Mouse (Mus musculus) hindbrain, embryonic 10.5 days (tissue): Measurements from ENCODE around the gene Gm20518. TPM values are rescaled to one million over a fixed set of nuclear protein-coding genes. Genes with fewer than 3 reads are reported as not detected.
A peak's percentile ranks its signal among the peaks of the same experiment; 100 is the strongest.

Experiments
- DNase-seq: peaks from one replicate; pipeline ENCODE4 v3.0.0-alpha.2; 2017; ENCODE audit warnings: low spot score
- H3K27ac ChIP-seq: fragments of 300-500 bp; sonication (generic); 2 replicates; pipeline ENCODE4 v1.5.1; 2016; ENCODE audit warnings: mild to moderate bottlenecking, moderate library complexity
- H3K27me3 ChIP-seq: fragments of 300-500 bp; sonication (generic); 2 replicates; pipeline ENCODE4 v1.6.1; 2016; ENCODE audit warnings: mild to moderate bottlenecking; ENCODE audit not compliant: poor library complexity, insufficient read depth, severe bottlenecking
- H3K36me3 ChIP-seq: fragments of 300-500 bp; sonication (generic); 2 replicates; pipeline ENCODE4 v1.6.1; 2016; ENCODE audit warnings: mild to moderate bottlenecking, moderate library complexity
- H3K4me1 ChIP-seq: fragments of 300-500 bp; sonication (generic); replicated peaks from 2 replicates; pipeline ENCODE4 v1.6.1; 2016; ENCODE audit warnings: mild to moderate bottlenecking
- H3K4me3 ChIP-seq: fragments of 300-500 bp; sonication (generic); 2 replicates; pipeline ENCODE4 v1.5.1; 2016; ENCODE audit warnings: mild to moderate bottlenecking, moderate library complexity
- H3K9me3 ChIP-seq: fragments of 300-500 bp; sonication (generic); 2 replicates; pipeline ENCODE4 v1.6.1; 2016; ENCODE audit warnings: mild to moderate bottlenecking, moderate library complexity
- WGBS: fragments of 180-500 bp; shearing (Covaris S2); methylation state at CpG from one replicate; pipeline ENCODE4 v1.1.7; 2016; 5-methylcytosine and 5-hydroxymethylcytosine counted together
- polyA plus RNA-seq: library from polyadenylated mRNA; unstranded; fragments of >200 nt; fragmentation: Nextera tagmentation; extraction: Ambion mirVana; gene quantifications from 2 replicates; pipeline ENCODE4 v1.2.1, GENCODE M21; 2016

Gene Gm20518
- polyA plus RNA-seq, 1 experiment from 2014 or later = 0.20 TPM

DNA sequence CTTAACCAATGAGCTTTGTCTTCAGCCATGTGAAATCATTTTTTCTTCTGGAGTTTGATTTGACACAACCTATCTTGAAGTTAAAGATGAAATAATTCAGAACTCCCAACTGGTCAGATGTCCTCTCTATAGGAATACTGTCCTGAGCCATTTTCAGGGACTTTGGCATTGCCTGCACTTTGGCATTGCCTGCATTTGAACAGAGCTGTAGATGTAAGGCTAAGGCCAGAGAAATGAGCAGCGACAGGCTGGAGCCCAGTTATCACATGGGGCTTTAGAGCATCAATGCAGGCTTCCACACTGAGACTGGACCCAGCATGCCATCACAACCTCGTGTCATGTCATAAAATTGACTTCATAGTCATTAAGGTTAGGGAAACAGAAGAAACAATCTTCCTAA lies 38.2 kb downstream of the Gm20518 start:
- H3K36me3 ChIP-seq = peaks cover 94% of the 10 kb centered on the region
- 94% methylated on average over 2 of the region's 2 CpGs for WGBS

DNA sequence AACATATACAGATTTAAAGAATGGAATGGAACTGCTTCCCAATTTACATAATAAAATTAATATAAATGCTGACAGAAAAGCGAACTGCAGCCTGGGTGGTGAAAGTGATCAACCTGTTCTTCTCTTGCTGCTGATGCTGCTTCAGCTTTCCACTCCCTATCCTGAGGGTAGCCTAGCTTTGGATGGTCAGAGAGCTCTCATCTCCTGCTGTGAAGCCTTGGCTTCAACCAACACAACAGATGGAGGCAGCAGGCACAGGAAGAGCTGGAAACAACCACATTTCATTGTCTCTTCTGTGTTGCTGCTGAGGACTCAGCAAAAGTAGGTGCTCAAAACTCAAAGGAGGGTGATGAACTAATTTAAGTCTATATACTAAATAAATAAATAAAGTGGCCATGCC lies 39.6 kb downstream of the Gm20518 start:
- Histone ChIP-seq H3K27ac (no peak overlapping the region), H3K4me1 (no peaks in the 10 kb centered on the region), H3K27me3 (no peaks in the 10 kb centered on the region), H3K9me3 (no peaks in the 10 kb centered on the region), H3K4me3 (no peak overlapping the region), H3K36me3 (peaks cover 94% of the 10 kb centered on the region)
- DNase-seq = no peak
- 96% methylated on average over 1 of the region's 1 CpGs for WGBS

More for the DNA sequence above, 38.2 kb downstream of the Gm20518 start:
- Histone ChIP-seq H3K4me3 (no peak overlapping the region), H3K27me3 (no peaks in the 10 kb centered on the region), H3K9me3 (no peaks in the 10 kb centered on the region), H3K4me1 (no peaks in the 10 kb centered on the region), H3K27ac (no peak overlapping the region)
- no peak for DNase-seq

DNA sequence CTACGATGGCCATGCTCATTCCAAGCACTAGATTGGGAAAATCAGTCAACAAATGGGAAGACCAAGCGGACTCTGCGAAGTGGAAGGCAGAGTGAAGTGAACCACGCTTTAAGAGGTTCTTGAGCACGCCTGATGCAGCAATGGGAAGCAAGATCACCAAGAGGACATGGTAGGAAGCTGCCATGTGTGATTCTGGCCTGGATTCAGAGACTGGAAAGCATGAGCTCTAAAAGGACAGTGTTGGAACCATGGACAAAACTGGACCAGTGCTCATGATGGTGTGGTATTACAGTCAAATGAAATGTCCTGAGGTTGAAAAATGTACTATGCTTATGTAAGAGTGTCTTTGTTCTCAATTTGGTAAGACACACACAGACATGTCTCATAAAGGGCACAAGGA lies 40.1 kb downstream of the Gm20518 start:
- peaks cover 94% of the 10 kb centered on the region for H3K36me3 ChIP-seq
- H3K9me3 ChIP-seq = no peaks in the 10 kb centered on the region
- no peak overlapping the region for H3K27ac ChIP-seq
- 98% methylated on average over 5 of the region's 5 CpGs for WGBS
- H3K27me3 ChIP-seq = no peaks in the 10 kb centered on the region
- H3K4me3 ChIP-seq = no peak overlapping the region
- no peaks in the 10 kb centered on the region for H3K4me1 ChIP-seq
- DNase-seq = no peak

DNA sequence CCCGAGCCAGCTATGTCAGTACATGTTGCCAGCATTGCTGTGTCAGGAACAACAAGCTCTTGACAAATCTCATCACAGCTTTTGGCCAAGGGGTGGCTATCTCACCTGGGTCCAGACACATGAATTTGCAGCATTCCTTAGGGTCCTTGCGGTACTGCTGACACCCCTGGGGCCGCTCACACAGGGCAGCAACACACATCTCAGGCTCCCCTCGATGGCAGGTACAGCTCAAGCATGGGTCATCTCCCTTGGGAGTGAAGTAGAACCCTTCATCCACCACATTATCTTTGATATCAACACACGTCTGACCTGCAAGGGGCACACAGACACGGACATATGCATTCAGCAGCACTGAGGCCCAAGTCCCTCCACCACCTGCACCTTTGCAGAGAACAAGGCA lies 42.0 kb downstream of the Gm20518 start:
- Histone ChIP-seq H3K4me1 (no peaks in the 10 kb centered on the region), H3K27me3 (no peaks in the 10 kb centered on the region), H3K4me3 (no peak overlapping the region), H3K36me3 (peaks cover 96% of the 10 kb centered on the region), H3K9me3 (no peaks in the 10 kb centered on the region), H3K27ac (no peak overlapping the region)
- DNase-seq = no peak
- 90% methylated on average over 6 of the region's 6 CpGs for WGBS

DNA sequence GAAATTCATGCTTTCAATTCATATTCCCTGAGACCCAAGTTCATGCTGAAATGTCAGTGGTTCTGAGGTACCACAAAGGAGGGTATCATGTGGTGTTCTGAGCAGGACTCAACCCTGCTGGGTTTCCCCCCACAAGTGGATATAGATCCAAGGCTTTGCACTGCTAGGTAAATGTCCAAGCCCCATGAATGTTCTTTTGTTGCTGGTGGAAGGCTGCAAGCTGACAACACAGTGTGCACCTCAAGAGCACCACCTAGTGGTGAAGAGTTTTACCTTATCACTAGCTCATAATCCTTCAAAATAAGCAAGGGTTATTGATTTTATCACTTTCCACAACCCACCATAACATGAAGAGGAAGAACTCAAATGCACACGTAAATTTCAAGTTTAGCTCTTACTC lies 42.5 kb downstream of the Gm20518 start:
- no peaks in the 10 kb centered on the region for H3K27me3 ChIP-seq
- H3K4me1 ChIP-seq = no peaks in the 10 kb centered on the region
- no peak overlapping the region for H3K4me3 ChIP-seq
- no peak overlapping the region for H3K27ac ChIP-seq
- 38% methylated on average over 1 of the region's 1 CpGs for WGBS
- H3K9me3 ChIP-seq = no peaks in the 10 kb centered on the region
- no peak for DNase-seq
- peaks cover 96% of the 10 kb centered on the region for H3K36me3 ChIP-seq

DNA sequence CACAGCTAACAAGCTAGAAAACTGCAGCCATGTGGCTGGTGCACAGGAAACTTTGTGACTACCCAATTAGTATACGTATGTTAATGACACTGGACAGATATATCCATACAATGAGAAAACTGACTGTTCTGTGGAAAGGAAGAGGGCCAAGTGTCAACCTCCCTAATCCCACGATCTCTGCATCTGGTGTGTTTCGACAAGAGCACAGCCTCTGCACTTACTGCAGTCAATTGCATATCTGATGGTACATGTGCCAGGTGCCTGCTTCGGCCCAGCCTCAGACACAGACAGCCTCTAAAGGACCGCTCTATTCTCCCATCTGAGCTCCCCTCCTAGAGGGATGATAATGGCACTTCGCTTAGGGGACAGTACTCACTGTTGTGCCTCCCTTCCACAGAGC lies 43.0 kb downstream of the Gm20518 start:
- 94% methylated on average over 6 of the region's 6 CpGs for WGBS
- no peak for DNase-seq
- Histone ChIP-seq H3K4me3 (no peak overlapping the region), H3K4me1 (no peaks in the 10 kb centered on the region), H3K36me3 (peaks cover 96% of the 10 kb centered on the region), H3K9me3 (no peaks in the 10 kb centered on the region), H3K27ac (no peak overlapping the region), H3K27me3 (no peaks in the 10 kb centered on the region)

DNA sequence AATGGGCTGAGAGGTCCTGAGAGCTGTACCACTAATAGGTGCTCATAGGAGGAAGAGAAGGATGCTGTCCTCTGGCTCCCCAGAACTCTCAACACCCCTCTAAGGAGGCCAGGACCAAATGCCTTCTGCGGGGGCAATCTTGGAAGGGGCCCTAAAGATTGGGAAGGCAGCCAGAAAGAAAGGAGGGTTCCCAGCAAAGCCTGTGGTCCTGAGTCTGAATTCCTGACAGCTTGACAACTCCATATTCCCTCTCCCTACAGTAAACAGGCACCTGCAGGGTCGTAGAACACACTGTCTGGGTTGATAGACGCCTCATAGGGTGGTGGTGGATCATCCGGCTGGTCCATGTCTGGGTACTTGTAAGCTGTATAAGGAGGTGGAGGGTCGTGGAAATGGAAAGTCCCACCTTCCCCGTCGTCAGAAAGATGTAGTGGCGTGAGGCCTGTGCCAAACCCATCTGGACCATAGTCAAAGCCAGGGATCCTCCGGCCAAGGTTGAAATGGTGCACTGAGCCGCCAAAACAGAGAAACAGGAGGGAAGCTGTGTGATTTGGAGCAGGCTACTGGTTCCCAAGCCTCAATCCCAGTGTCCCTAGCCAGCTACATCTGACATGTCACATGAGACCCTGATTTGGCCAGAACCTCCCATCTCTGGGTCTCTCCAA lies 47.6 kb downstream of the Gm20518 start:
- Histone ChIP-seq H3K9me3 (no peaks in the 10 kb centered on the region), H3K4me3 (no peak overlapping the region), H3K27me3 (no peaks in the 10 kb centered on the region; the same call in 1 of the 2 replicates), H3K4me1 (no peaks in the 10 kb centered on the region), H3K27ac (no peak overlapping the region), H3K36me3 (peaks cover 97% of the 10 kb centered on the region)
- no peak for DNase-seq
- 90% methylated on average over 10 of the region's 10 CpGs for WGBS

DNA sequence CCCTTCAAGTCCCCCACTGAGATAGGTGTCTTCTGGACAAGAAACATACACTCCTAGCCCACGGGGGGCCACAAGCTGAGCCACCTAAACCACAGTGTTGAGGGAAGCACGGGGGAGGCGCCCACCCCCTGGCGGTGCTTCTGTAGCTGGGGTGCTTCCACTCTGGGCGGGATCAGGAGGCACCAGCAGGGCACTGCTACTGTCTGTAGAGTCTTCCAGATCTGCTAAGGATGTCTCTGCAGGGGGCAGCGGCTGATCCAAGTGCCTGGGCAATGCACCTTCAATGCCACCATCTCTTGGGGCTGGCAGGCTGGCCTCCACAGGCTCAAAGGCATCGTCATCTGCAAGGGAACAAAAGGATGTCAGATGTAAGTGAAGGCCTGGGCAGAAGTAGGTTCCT lies 49.0 kb downstream of the Gm20518 start:
- Histone ChIP-seq H3K36me3 (peaks cover 83% of the 10 kb centered on the region), H3K9me3 (no peaks in the 10 kb centered on the region), H3K27me3 (peaks cover 7% of the 10 kb centered on the region), H3K4me3 (no peak overlapping the region), H3K27ac (no peak overlapping the region), H3K4me1 (no peaks in the 10 kb centered on the region)
- WGBS = 95% methylated on average over 7 of the region's 7 CpGs
- no peak for DNase-seq

DNA sequence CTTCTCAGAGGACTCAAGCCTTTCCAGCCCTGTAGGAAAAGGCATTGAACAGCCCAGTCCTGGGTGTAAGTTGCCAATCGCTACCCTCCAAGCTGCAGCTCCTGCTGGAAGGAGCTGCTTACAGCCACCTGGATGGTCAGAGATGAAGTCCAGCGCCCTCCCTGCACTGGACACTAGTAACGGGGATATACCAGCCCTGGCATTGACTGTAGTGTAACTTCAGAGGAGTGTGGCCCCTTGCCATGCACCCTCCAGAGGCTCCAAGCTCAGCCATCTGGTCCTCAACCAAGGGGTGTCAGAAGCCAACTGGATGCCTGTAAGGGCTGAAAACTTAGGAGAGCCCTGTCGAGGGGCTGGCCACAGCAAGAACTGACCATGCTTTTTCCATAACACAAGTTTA lies 51.5 kb downstream of the Gm20518 start:
- Histone ChIP-seq H3K36me3 (peaks cover 58% of the 10 kb centered on the region), H3K27me3 (peaks cover 32% of the 10 kb centered on the region), H3K9me3 (no peaks in the 10 kb centered on the region), H3K4me3 (no peak overlapping the region), H3K4me1 (no peaks in the 10 kb centered on the region), H3K27ac (no peak overlapping the region)
- DNase-seq = no peak
- 87% methylated on average over 4 of the region's 4 CpGs for WGBS

DNA sequence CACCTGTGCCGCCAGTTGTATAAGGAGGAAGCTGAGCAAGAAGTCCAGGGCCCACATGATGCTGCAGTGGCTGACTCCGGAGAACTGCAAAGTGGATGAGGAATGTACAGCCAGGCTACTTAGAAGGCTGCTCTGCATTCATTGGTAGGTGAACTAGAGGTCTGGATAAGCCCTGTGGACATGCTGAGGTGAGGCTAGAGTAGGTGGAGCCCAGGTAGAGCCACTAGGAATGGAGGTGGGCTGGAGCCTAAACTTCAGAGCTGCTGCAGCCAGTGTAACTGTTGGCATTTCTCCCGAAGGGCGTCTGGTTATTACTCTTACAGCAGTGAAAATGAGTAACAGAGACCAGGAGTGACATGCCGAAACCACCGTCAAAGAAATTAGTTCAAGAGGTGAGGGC lies 53.4 kb downstream of the Gm20518 start, which contains the start of gene Car15:
TSS of gene Car15 (minus strand) at position 314 of the 400 bp plus-strand sequence.
- Histone ChIP-seq H3K4me1 (peaks cover 14% of the 10 kb centered on the region), H3K27ac (no peak within 1 kb of the TSS), H3K4me3 (no peak within 1 kb of the TSS), H3K36me3 (peaks cover 39% of the 10 kb centered on the region), H3K9me3 (no peaks in the 10 kb centered on the region), H3K27me3 (peaks cover 51% of the 10 kb centered on the region)
- WGBS = 85% methylated on average over 6 of the region's 6 CpGs
- no peak for DNase-seq

DNA sequence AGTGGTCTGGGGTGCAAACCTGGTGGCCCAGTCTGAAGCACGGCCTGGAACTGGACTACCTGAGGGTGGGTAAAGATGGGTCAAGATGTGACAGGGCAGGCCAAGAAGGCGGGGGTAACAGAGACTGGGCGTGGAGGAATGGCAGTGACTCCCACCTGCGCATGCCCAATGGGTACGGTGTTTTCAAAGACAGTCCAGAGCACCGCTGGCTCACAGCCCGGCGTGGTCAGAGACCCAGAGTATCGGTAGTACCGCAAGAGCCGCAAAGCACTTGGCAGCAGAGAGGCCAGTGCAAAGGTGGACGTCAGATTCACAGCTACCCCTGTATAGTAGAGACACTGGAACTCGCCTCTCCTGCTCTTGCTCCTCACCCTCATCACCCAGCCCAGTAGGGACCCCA lies 56.0 kb downstream of the Gm20518 start:
- H3K4me3 ChIP-seq = no peak overlapping the region
- peaks cover 23% of the 10 kb centered on the region for H3K4me1 ChIP-seq
- 59% methylated on average over 13 of the region's 13 CpGs for WGBS
- H3K27me3 ChIP-seq = peaks cover 77% of the 10 kb centered on the region
- H3K27ac ChIP-seq = no peak overlapping the region
- no peaks in the 10 kb centered on the region for H3K9me3 ChIP-seq
- peaks cover 14% of the 10 kb centered on the region for H3K36me3 ChIP-seq
- DNase-seq = no peak

DNA sequence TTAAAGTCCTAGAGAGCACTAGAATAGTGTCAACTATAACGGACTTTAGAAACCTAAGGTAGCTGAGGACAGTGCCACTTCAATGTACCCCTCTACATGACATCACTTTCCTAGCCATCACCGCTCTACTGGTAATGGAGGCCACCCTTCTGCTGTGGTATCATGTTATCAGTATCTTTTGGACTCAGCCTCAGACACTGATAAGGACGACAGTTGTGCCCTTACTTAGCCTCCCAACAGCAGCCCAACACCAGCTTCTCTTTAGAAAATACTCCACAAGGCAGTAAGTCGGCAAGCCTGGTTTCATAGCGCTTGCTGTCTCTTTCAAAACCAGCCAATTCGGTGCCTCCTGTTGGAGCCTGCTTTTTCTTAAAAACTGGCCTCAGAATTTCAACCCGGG lies 56.9 kb downstream of the Gm20518 start:
- Histone ChIP-seq H3K27me3 (peaks cover 86% of the 10 kb centered on the region), H3K4me3 (peak overlapping the region; percentile 70), H3K27ac (no peak overlapping the region), H3K9me3 (no peaks in the 10 kb centered on the region), H3K4me1 (peaks cover 23% of the 10 kb centered on the region), H3K36me3 (peaks cover 5% of the 10 kb centered on the region)
- WGBS = 54% methylated on average over 7 of the region's 7 CpGs
- no peak for DNase-seq

DNA sequence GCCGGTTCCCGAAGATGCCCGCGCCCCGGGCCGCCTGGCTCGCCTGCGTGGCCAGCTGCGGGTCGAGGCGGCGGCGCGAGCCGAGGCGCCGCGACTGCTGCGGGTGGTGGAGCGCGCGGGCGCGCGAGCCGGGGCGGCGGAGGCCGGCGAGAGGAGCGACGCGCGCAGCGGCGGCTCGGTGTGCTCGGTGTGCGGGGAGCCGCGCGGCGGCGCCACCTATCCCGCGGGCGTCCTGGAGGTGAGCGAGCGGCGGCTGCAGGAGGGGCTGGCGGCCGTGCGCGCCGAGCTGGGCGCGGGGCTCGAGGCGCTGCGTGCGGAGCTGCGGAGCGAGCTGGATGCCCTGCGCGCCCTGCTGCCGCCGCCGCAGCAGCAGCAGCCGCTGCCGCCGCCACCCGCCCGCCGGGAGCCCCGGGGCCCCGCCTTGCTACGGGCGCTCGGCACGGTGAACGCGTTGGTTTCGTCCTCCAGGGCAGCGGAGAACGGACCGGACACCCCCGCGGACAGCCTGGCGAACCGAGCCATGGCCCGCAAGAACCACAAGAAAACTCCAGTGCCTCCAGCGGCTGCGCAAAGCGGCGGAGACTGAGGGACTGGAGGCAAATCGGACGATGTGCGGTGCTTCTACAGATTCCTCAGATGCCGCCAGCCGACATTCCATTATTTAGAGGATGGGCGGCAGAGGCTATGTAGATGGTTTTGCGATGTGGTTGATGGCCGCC lies 57.6 kb downstream of the Gm20518 start:
- 1% methylated on average over 103 of the region's 103 CpGs for WGBS
- Histone ChIP-seq H3K9me3 (no peaks in the 10 kb centered on the region), H3K4me1 (peaks cover 23% of the 10 kb centered on the region), H3K36me3 (no peaks in the 10 kb centered on the region; the same call in 1 of the 2 replicates), H3K27ac (peak overlapping the region; percentile 79), H3K4me3 (peak overlapping the region; percentile 70), H3K27me3 (peaks cover 93% of the 10 kb centered on the region)
- DNase-seq = peak; percentile 73
